Mouse (Mus musculus) kidney, adult 11 months (tissue): ENCODE results near the gene Gm20854.
"Not testable (repeated sequence)": the region's sequence is repeated elsewhere in the genome, so short reads cannot be mapped to it uniquely, and the experiment has no call there.

Experiments
- DNase-seq: peaks from one replicate; pipeline ENCODE4 v3.0.0; 2022

Gm20854 gene

DNA sequence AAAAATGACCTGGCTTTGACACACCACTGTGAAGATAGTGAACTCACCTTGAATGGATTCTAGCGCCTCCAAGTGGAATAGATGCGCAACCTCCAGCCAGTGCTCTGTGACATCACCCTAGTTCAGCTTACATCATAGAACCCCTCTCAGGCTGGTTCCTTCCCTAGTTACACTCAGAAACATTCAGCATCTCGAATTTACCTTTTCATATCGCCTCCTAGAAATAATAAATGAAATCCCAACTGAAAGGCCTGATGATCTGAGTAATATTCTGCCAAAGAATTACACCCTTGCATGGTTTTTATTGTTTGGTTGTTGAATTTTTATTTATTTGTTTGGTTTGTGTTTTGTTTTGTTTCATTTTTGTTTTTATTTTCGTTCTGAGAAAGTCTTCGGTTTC, at the start of gene Gm20854:
TSS of gene Gm20854 (minus strand) at position 101 of the 400 bp plus-strand sequence.
- DNase-seq, result not testable (repeated sequence)
